Mouse (Mus musculus) stomach, postnatal 0 days (tissue): ENCODE measurements around the gene Fut8.

Experiments used
- CTCF ChIP-seq: IDR thresholded peaks from 2 replicates; pipeline ENCODE4 v1.5.1; 2016; ENCODE audit warnings: antibody characterized with exemption, low read depth, mild to moderate bottlenecking, moderate library complexity
- EP300 ChIP-seq: optimal IDR thresholded peaks from 2 replicates; pipeline ENCODE3; 2016; ENCODE audit warnings: antibody characterized with exemption

GRCm38 (mm10) chr12:77211695-77212208, 26.2 kb upstream of the Fut8 start:
- TF ChIP-seq CTCF (no peak), EP300 (no peak)
